Mouse (Mus musculus) cortical plate, adult 2 months (tissue): ENCODE measurements at regions not wholly inside any gene's neighbourhood (a gene's known extent, or its start where the extent isn't known, plus 50 kb on each side); places are given as distances from the start of the nearest gene placed in this dataset.

Experiments used
- CTCF ChIP-seq: fragments of 200-500 bp; IDR thresholded peaks from 2 replicates; pipeline ENCODE4 v1.5.1; 2011; ENCODE audit warnings: mild to moderate bottlenecking, control low read depth, low read length; ENCODE audit not compliant: insufficient read depth; ENCODE audit errors: extremely low read depth
- POLR2A ChIP-seq: fragments of 200-500 bp; IDR thresholded peaks from 2 replicates; pipeline ENCODE4 v1.6.1; 2011; ENCODE audit warnings: mild to moderate bottlenecking, low read length, control low read depth; ENCODE audit not compliant: insufficient read depth; ENCODE audit errors: extremely low read depth

GRCm38 (mm10) chr10:116654091-116654490, 72.8 kb upstream of the Cnot2 start:
- no peak for TF ChIP-seq POLR2A
- TF ChIP-seq CTCF = no peak
